Mouse (Mus musculus) testis, adult 2 months (tissue): ENCODE data around the gene Lgr6.
"Not testable (repeated sequence)": the region's sequence is repeated elsewhere in the genome, so short reads cannot be mapped to it uniquely, and the experiment has no call there.

ENCODE experiments used
- CTCF ChIP-seq: fragments of 200-500 bp; IDR thresholded peaks from 2 replicates; pipeline ENCODE4 v1.5.1; 2012; ENCODE audit warnings: low read depth, mild to moderate bottlenecking, inconsistent platforms, low read length, moderate library complexity; ENCODE audit not compliant: control insufficient read depth, insufficient read depth, insufficient replicate concordance
- POLR2A ChIP-seq: fragments of 200-500 bp; IDR thresholded peaks from 2 replicates; pipeline ENCODE4 v1.6.1; 2012; ENCODE audit warnings: low read depth, mild to moderate bottlenecking, inconsistent platforms, low read length, moderate library complexity; ENCODE audit not compliant: control insufficient read depth

GRCm38 (mm10) chr1:135111271-135111670 is 6.2 kb upstream of the Lgr6 start:
- TF ChIP-seq POLR2A, CTCF: not testable (repeated sequence)
